Mouse (Mus musculus): Measurements from ENCODE around the gene Ksr1. TPM values are rescaled to one million over a fixed set of nuclear protein-coding genes. Genes with fewer than 3 reads are reported as not detected.

The Ksr1 gene
- polyA plus RNA-seq, 1 experiment: 4.8 TPM

- H3K27me3 ChIP-seq (ENCODE audit: control insufficient read depth, insufficient read depth, insufficient read length): no peaks in the 10 kb centered on the region
- TF ChIP-seq USF1 (IDR thresholded peaks at IDR 0.05; ENCODE audit: low read depth) (no peak), CEBPB (IDR thresholded peaks at IDR 0.05; ENCODE audit: low read depth) (no peak), FOSL1 (IDR thresholded peaks at IDR 0.05; ENCODE audit: insufficient read depth, low read length, poor library complexity, severe bottlenecking) (no peak)
- no peak overlapping the region for H3ac ChIP-seq (ENCODE audit: control insufficient read depth, insufficient read length, low read depth)
These were observed 41.7 kb downstream of the Ksr1 start for GRCm38 (mm10) chr11:79104538-79104937.

GRCm38 (mm10) chr11:79104096-79104495 lies 42.1 kb downstream of the Ksr1 start:
- Histone ChIP-seq H3K27me3 (ENCODE audit: control insufficient read depth, insufficient read depth, insufficient read length) (no peaks in the 10 kb centered on the region), H3K4me3 (ENCODE audit: insufficient read depth, poor library complexity, severe bottlenecking) (no peak overlapping the region), H3K79me3 (ENCODE audit: low read depth) (no peaks in the 10 kb centered on the region), H3ac (ENCODE audit: control insufficient read depth, insufficient read length, low read depth) (no peak overlapping the region), H3K79me2 (ENCODE audit: control insufficient read depth, insufficient read depth) (no peaks in the 10 kb centered on the region), H3K36me3 (ENCODE audit: control insufficient read depth, insufficient read depth) (no peaks in the 10 kb centered on the region)
- no peak for TF ChIP-seq CTCF (IDR thresholded peaks at IDR 0.05; ENCODE audit: control insufficient read depth, insufficient read depth, insufficient read length)
- no peak for TF ChIP-seq MYOD1 (IDR thresholded peaks at IDR 0.05; ENCODE audit: control insufficient read depth, insufficient read length, low read depth)
- no peak for TF ChIP-seq FOSL1 (IDR thresholded peaks at IDR 0.05; ENCODE audit: insufficient read depth, low read length, poor library complexity, severe bottlenecking)
- no peak for TF ChIP-seq MAX (IDR thresholded peaks at IDR 0.05)
- no peak for TF ChIP-seq USF1 (IDR thresholded peaks at IDR 0.05; ENCODE audit: low read depth)
- no peak for TF ChIP-seq MYOG (IDR thresholded peaks at IDR 0.05; ENCODE audit: control insufficient read depth, extremely low read depth, insufficient read length)
- TF ChIP-seq CEBPB (IDR thresholded peaks at IDR 0.05; ENCODE audit: low read depth): no peak

More at GRCm38 (mm10) chr11:79104538-79104937, 41.7 kb downstream of the Ksr1 start:
- Histone ChIP-seq H3K36me3 (ENCODE audit: control insufficient read depth, insufficient read depth) (no peaks in the 10 kb centered on the region), H3K4me3 (ENCODE audit: insufficient read depth, poor library complexity, severe bottlenecking) (no peak overlapping the region), H3K79me2 (ENCODE audit: control insufficient read depth, insufficient read depth) (no peaks in the 10 kb centered on the region), H3K79me3 (ENCODE audit: low read depth) (no peaks in the 10 kb centered on the region)

GRCm38 (mm10) chr11:79103461-79103869 lies 42.7 kb downstream of the Ksr1 start:
- Histone ChIP-seq H3ac (ENCODE audit: control insufficient read depth, insufficient read length, low read depth) (no peak overlapping the region), H3K27me3 (ENCODE audit: control insufficient read depth, insufficient read depth, insufficient read length) (no peaks in the 10 kb centered on the region), H3K4me3 (ENCODE audit: insufficient read depth, poor library complexity, severe bottlenecking) (no peak overlapping the region), H3K79me2 (ENCODE audit: control insufficient read depth, insufficient read depth) (no peaks in the 10 kb centered on the region), H3K36me3 (ENCODE audit: control insufficient read depth, insufficient read depth) (no peaks in the 10 kb centered on the region), H3K79me3 (ENCODE audit: low read depth) (no peaks in the 10 kb centered on the region)
- TF ChIP-seq USF1 (IDR thresholded peaks at IDR 0.05; ENCODE audit: low read depth): no peak
- no peak for TF ChIP-seq MYOD1 (IDR thresholded peaks at IDR 0.05; ENCODE audit: control insufficient read depth, insufficient read length, low read depth)
- no peak for TF ChIP-seq FOSL1 (IDR thresholded peaks at IDR 0.05; ENCODE audit: insufficient read depth, low read length, poor library complexity, severe bottlenecking)
- TF ChIP-seq CTCF (IDR thresholded peaks at IDR 0.05; ENCODE audit: control insufficient read depth, insufficient read depth, insufficient read length): no peak

- TF ChIP-seq CEBPB (IDR thresholded peaks at IDR 0.05; ENCODE audit: low read depth): no peak
- H3K79me2 ChIP-seq (ENCODE audit: control insufficient read depth, insufficient read depth): no peaks in the 10 kb centered on the region
- H3K4me3 ChIP-seq (ENCODE audit: insufficient read depth, poor library complexity, severe bottlenecking): no peak overlapping the region
- H3K79me3 ChIP-seq (ENCODE audit: low read depth): no peaks in the 10 kb centered on the region
- no peak overlapping the region for H3ac ChIP-seq (ENCODE audit: control insufficient read depth, insufficient read length, low read depth)
- H3K36me3 ChIP-seq (ENCODE audit: control insufficient read depth, insufficient read depth): no peaks in the 10 kb centered on the region
- no peaks in the 10 kb centered on the region for H3K27me3 ChIP-seq (ENCODE audit: control insufficient read depth, insufficient read depth, insufficient read length)
These were observed 43.9 kb downstream of the Ksr1 start for GRCm38 (mm10) chr11:79102280-79102679.

- Histone ChIP-seq H3K27me3 (ENCODE audit: control insufficient read depth, insufficient read depth, insufficient read length) (no peaks in the 10 kb centered on the region), H3K4me3 (ENCODE audit: insufficient read depth, poor library complexity, severe bottlenecking) (no peak overlapping the region), H3K36me3 (ENCODE audit: control insufficient read depth, insufficient read depth) (no peaks in the 10 kb centered on the region), H3K79me2 (ENCODE audit: control insufficient read depth, insufficient read depth) (no peaks in the 10 kb centered on the region), H3K79me3 (ENCODE audit: low read depth) (no peaks in the 10 kb centered on the region), H3ac (ENCODE audit: control insufficient read depth, insufficient read length, low read depth) (no peak overlapping the region)
- TF ChIP-seq CEBPB (IDR thresholded peaks at IDR 0.05; ENCODE audit: low read depth): no peak
- no peak for TF ChIP-seq MYOG (IDR thresholded peaks at IDR 0.05; ENCODE audit: control insufficient read depth, extremely low read depth, insufficient read length)
- TF ChIP-seq MYOD1 (IDR thresholded peaks at IDR 0.05; ENCODE audit: control insufficient read depth, insufficient read length, low read depth): no peak
- TF ChIP-seq USF1 (IDR thresholded peaks at IDR 0.05; ENCODE audit: low read depth): no peak
- no peak for TF ChIP-seq MAX (IDR thresholded peaks at IDR 0.05)
- TF ChIP-seq CTCF (IDR thresholded peaks at IDR 0.05; ENCODE audit: control insufficient read depth, insufficient read depth, insufficient read length): no peak
- TF ChIP-seq FOSL1 (IDR thresholded peaks at IDR 0.05; ENCODE audit: insufficient read depth, low read length, poor library complexity, severe bottlenecking): no peak
These were observed 44.6 kb downstream of the Ksr1 start for GRCm38 (mm10) chr11:79101568-79101967.

- H3ac ChIP-seq (ENCODE audit: control insufficient read depth, insufficient read length, low read depth): no peak overlapping the region
- no peaks in the 10 kb centered on the region for H3K79me2 ChIP-seq (ENCODE audit: control insufficient read depth, insufficient read depth)
- no peaks in the 10 kb centered on the region for H3K27me3 ChIP-seq (ENCODE audit: control insufficient read depth, insufficient read depth, insufficient read length)
- H3K36me3 ChIP-seq (ENCODE audit: control insufficient read depth, insufficient read depth): no peaks in the 10 kb centered on the region
- H3K79me3 ChIP-seq (ENCODE audit: low read depth): no peaks in the 10 kb centered on the region
- no peak for TF ChIP-seq USF1 (IDR thresholded peaks at IDR 0.05; ENCODE audit: low read depth)
- no peak for TF ChIP-seq FOSL1 (IDR thresholded peaks at IDR 0.05; ENCODE audit: insufficient read depth, low read length, poor library complexity, severe bottlenecking)
- no peak for TF ChIP-seq MYOD1 (IDR thresholded peaks at IDR 0.05; ENCODE audit: control insufficient read depth, insufficient read length, low read depth)
- TF ChIP-seq CEBPB (IDR thresholded peaks at IDR 0.05; ENCODE audit: low read depth): no peak
- TF ChIP-seq CTCF (IDR thresholded peaks at IDR 0.05; ENCODE audit: control insufficient read depth, insufficient read depth, insufficient read length): no peak
- TF ChIP-seq MAX (IDR thresholded peaks at IDR 0.05): no peak
- no peak for TF ChIP-seq MYOG (IDR thresholded peaks at IDR 0.05; ENCODE audit: control insufficient read depth, extremely low read depth, insufficient read length)
- H3K4me3 ChIP-seq (ENCODE audit: insufficient read depth, poor library complexity, severe bottlenecking): no peak overlapping the region
These were observed 47.2 kb downstream of the Ksr1 start for GRCm38 (mm10) chr11:79099032-79099431.
